Mouse (Mus musculus): ENCODE data around the gene Pik3ap1.
"Not testable (repeated sequence)": the region's sequence is repeated elsewhere in the genome, so short reads cannot be mapped to it uniquely, and the experiment has no call there.

GRCm38 (mm10) chr19:41431512-41432164 is 46.7 kb upstream of the Pik3ap1 start:
- not testable (repeated sequence) for TF ChIP-seq CTCF, EP300 (IDR thresholded peaks at IDR 0.05; ENCODE audit: low read depth)
